Mouse (Mus musculus): ENCODE measurements around the gene Elmo1. TPM values are rescaled to one million over a fixed set of nuclear protein-coding genes. Genes with fewer than 3 reads are reported as not detected.
A peak's percentile ranks its signal among the peaks of the same experiment; 100 is the strongest.

Gene Elmo1
- polyA plus RNA-seq, 1 experiment from 2014 or later, result 17.8 TPM

GRCm38 (mm10) chr13:20472891-20473539, 382.6 kb downstream of the Elmo1 start:
- H3K9me3 ChIP-seq, result no peaks in the 10 kb centered on the region
- H3K4me2 ChIP-seq, result peak overlapping the region; percentile 52
- H3K27ac ChIP-seq, result peak overlapping the region; percentile 87
- peak; percentile 77 for ATAC-seq (ENCODE audit: low FRiP score)
- H3K27me3 ChIP-seq, result no peaks in the 10 kb centered on the region
- H3K36me3 ChIP-seq (replicated peaks), result no peaks in the 10 kb centered on the region
- H3K4me1 ChIP-seq, result peaks cover 38% of the 10 kb centered on the region
- peak overlapping the region; percentile 39 for H3K4me3 ChIP-seq (replicated peaks)
- 56% methylated on average over 15 of the region's 15 CpGs for WGBS
- peak overlapping the region; percentile 36 for H3K9ac ChIP-seq

GRCm38 (mm10) chr13:20473641-20474078, 383.3 kb downstream of the Elmo1 start:
- WGBS, result 70% methylated on average over 7 of the region's 7 CpGs
- Histone ChIP-seq H3K4me3 (replicated peaks) (peak overlapping the region; percentile 39), H3K4me2 (peak overlapping the region; percentile 52), H3K27ac (peak overlapping the region; percentile 87), H3K9ac (peak overlapping the region; percentile 36), H3K27me3 (no peaks in the 10 kb centered on the region), H3K9me3 (no peaks in the 10 kb centered on the region), H3K36me3 (replicated peaks) (no peaks in the 10 kb centered on the region), H3K4me1 (peaks cover 38% of the 10 kb centered on the region)
- no peak for ATAC-seq (ENCODE audit: low FRiP score)

- Histone ChIP-seq H3K36me3 (replicated peaks) (no peaks in the 10 kb centered on the region), H3K4me1 (peaks cover 38% of the 10 kb centered on the region), H3K4me2 (peak overlapping the region; percentile 52), H3K9ac (peak overlapping the region; percentile 36), H3K4me3 (replicated peaks) (peak overlapping the region; percentile 39), H3K9me3 (no peaks in the 10 kb centered on the region), H3K27ac (no peak overlapping the region), H3K27me3 (no peaks in the 10 kb centered on the region)
- no peak for ATAC-seq (ENCODE audit: low FRiP score)
- 94% methylated on average over 4 of the region's 4 CpGs for WGBS
Observed at GRCm38 (mm10) chr13:20474600-20474999, 384.2 kb downstream of the Elmo1 start.

GRCm38 (mm10) chr13:20481805-20482204, 391.4 kb downstream of the Elmo1 start:
- no peak overlapping the region for H3K9ac ChIP-seq
- no peak overlapping the region for H3K4me3 ChIP-seq (replicated peaks)
- H3K4me1 ChIP-seq, result no peaks in the 10 kb centered on the region
- H3K4me2 ChIP-seq, result no peak overlapping the region
- no peak overlapping the region for H3K27ac ChIP-seq
- no peaks in the 10 kb centered on the region for H3K36me3 ChIP-seq (replicated peaks)
- no peaks in the 10 kb centered on the region for H3K9me3 ChIP-seq
- 93% methylated on average over 1 of the region's 1 CpGs for WGBS
- no peaks in the 10 kb centered on the region for H3K27me3 ChIP-seq
- ATAC-seq (ENCODE audit: low FRiP score), result no peak

- Histone ChIP-seq H3K9me3 (no peaks in the 10 kb centered on the region), H3K27me3 (no peaks in the 10 kb centered on the region), H3K4me2 (no peak overlapping the region), H3K9ac (no peak overlapping the region), H3K4me3 (replicated peaks) (no peak overlapping the region), H3K27ac (no peak overlapping the region), H3K4me1 (no peaks in the 10 kb centered on the region), H3K36me3 (replicated peaks) (no peaks in the 10 kb centered on the region)
- no peak for ATAC-seq (ENCODE audit: low FRiP score)
- 73% methylated on average over 3 of the region's 3 CpGs for WGBS
Observed at GRCm38 (mm10) chr13:20489110-20489509, 398.7 kb downstream of the Elmo1 start.

GRCm38 (mm10) chr13:20489698-20490417, 399.5 kb downstream of the Elmo1 start:
- Histone ChIP-seq H3K9me3 (no peaks in the 10 kb centered on the region), H3K27me3 (no peaks in the 10 kb centered on the region), H3K4me3 (replicated peaks) (no peak overlapping the region), H3K4me2 (no peak overlapping the region), H3K36me3 (replicated peaks) (no peaks in the 10 kb centered on the region), H3K27ac (no peak overlapping the region), H3K4me1 (no peaks in the 10 kb centered on the region), H3K9ac (no peak overlapping the region)
- WGBS, result 81% methylated on average over 8 of the region's 8 CpGs
- ATAC-seq (ENCODE audit: low FRiP score), result peak; percentile 74

GRCm38 (mm10) chr13:20490860-20491594, 400.6 kb downstream of the Elmo1 start:
- Histone ChIP-seq H3K27ac (no peak overlapping the region), H3K4me2 (no peak overlapping the region), H3K9ac (no peak overlapping the region), H3K36me3 (replicated peaks) (no peaks in the 10 kb centered on the region), H3K27me3 (no peaks in the 10 kb centered on the region), H3K9me3 (no peaks in the 10 kb centered on the region), H3K4me3 (replicated peaks) (no peak overlapping the region), H3K4me1 (no peaks in the 10 kb centered on the region)
- ATAC-seq (ENCODE audit: low FRiP score), result no peak
- WGBS, result 90% methylated on average over 5 of the region's 5 CpGs

GRCm38 (mm10) chr13:20491666-20492065, 401.3 kb downstream of the Elmo1 start:
- Histone ChIP-seq H3K4me1 (no peaks in the 10 kb centered on the region), H3K4me3 (replicated peaks) (no peak overlapping the region), H3K36me3 (replicated peaks) (no peaks in the 10 kb centered on the region), H3K9ac (no peak overlapping the region), H3K27me3 (no peaks in the 10 kb centered on the region), H3K4me2 (no peak overlapping the region), H3K9me3 (no peaks in the 10 kb centered on the region), H3K27ac (no peak overlapping the region)
- ATAC-seq (ENCODE audit: low FRiP score), result no peak
- 81% methylated on average over 3 of the region's 3 CpGs for WGBS

- H3K4me3 ChIP-seq (replicated peaks), result no peak overlapping the region
- H3K4me2 ChIP-seq, result no peak overlapping the region
- ATAC-seq (ENCODE audit: low FRiP score), result no peak
- no peak overlapping the region for H3K27ac ChIP-seq
- no peaks in the 10 kb centered on the region for H3K27me3 ChIP-seq
- no peak overlapping the region for H3K9ac ChIP-seq
- H3K36me3 ChIP-seq (replicated peaks), result no peaks in the 10 kb centered on the region
- H3K4me1 ChIP-seq, result no peaks in the 10 kb centered on the region
- H3K9me3 ChIP-seq, result no peaks in the 10 kb centered on the region
- 83% methylated on average over 6 of the region's 6 CpGs for WGBS
Observed at GRCm38 (mm10) chr13:20494047-20494739, 403.8 kb downstream of the Elmo1 start.

- no peak overlapping the region for H3K4me3 ChIP-seq (replicated peaks)
- H3K27me3 ChIP-seq, result no peaks in the 10 kb centered on the region
- H3K4me2 ChIP-seq, result no peak overlapping the region
- no peak overlapping the region for H3K9ac ChIP-seq
- no peak overlapping the region for H3K27ac ChIP-seq
- H3K4me1 ChIP-seq, result 0 out of 2 replicates have a peak, but pooled peaks cover under 1% of the 10 kb centered on the region
- H3K36me3 ChIP-seq (replicated peaks), result no peaks in the 10 kb centered on the region
- H3K9me3 ChIP-seq, result no peaks in the 10 kb centered on the region
- no peak for ATAC-seq (ENCODE audit: low FRiP score)
Observed at GRCm38 (mm10) chr13:20501923-20502322, 411.5 kb downstream of the Elmo1 start.

- Histone ChIP-seq H3K27ac (no peak overlapping the region), H3K4me3 (replicated peaks) (no peak overlapping the region), H3K9ac (no peak overlapping the region), H3K27me3 (no peaks in the 10 kb centered on the region), H3K4me1 (peaks cover 9% of the 10 kb centered on the region), H3K4me2 (no peak overlapping the region), H3K9me3 (no peaks in the 10 kb centered on the region), H3K36me3 (replicated peaks) (no peaks in the 10 kb centered on the region)
- 73% methylated on average over 3 of the region's 3 CpGs for WGBS
- no peak for ATAC-seq (ENCODE audit: low FRiP score)
Observed at GRCm38 (mm10) chr13:20503371-20503770, 413.0 kb downstream of the Elmo1 start.

Measured in forebrain, embryonic 12.5 days (tissue).